Comparison of ENCODE assay signal across 8 mouse cellular contexts in the genomic region with DNA sequence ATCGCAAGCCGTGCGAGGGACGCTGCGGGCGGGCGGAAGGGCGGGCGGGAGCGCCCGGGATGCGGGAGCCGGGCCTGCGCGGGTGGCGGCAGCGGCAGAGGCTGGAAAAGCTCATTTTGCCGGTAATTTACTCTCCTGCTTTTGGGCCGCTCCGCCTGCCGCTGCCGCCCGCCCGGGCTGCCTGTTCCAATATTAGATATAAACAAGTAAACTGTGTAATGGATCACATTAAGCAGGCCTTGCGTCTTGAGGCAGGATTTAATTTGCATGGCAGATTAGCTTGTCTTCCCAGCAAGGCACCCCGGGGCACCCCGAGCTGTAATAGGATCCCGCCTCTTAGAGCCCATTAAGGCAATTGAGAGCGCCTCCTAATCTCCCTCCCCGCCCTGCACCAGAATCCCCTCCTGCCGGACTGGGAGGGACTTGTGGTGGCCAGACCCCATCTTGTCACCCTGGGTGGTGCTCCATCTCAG. TPM values are rescaled to one million over a fixed set of nuclear protein-coding genes. Genes with fewer than 3 reads are reported as not detected.
DNase-seq lines count a peak whose midpoint lies in the region; ATAC-seq lines count a peak whose summit lies in the region.

No protein-coding gene starts in this region.

- peak; percentile 78 for ATAC-seq in forebrain, embryonic 12.5 days (ENCODE audit: low FRiP score)
- no peak for ATAC-seq in limb, embryonic 12.5 days (ENCODE audit: insufficient number of reproducible peaks, insufficient read depth, low FRiP score, low TSS enrichment, low read depth)
- ATAC-seq in neural tube, embryonic 15.5 days (ENCODE audit: low FRiP score), result peak; percentile 73

- H3K27ac ChIP-seq in forebrain, embryonic 12.5 days, result no peak overlapping the region
- 0 out of 2 replicates have a peak overlapping the region, but pooled peaks have one; percentile 47 for H3K27ac ChIP-seq in limb, embryonic 12.5 days
- H3K27ac ChIP-seq in neural tube, embryonic 15.5 days (replicated peaks), result peak overlapping the region; percentile 77

- DNase-seq in urinary bladder, postnatal 4 days (ENCODE audit: low spot score in 2 of 2), result peak; percentile 45 to 57
- no peak for DNase-seq in urinary bladder, postnatal 10 days (ENCODE audit: low spot score)
- DNase-seq in heart, postnatal 4 days, result peak; percentile 76
- DNase-seq in layer of hippocampus, adult 11-12 months (ENCODE audit: low spot score), result no peak
- DNase-seq in natural killer cell, adult 2 months (ENCODE audit: low spot score in 2 of 2), result no peak

- H3K4me2 ChIP-seq in forebrain, embryonic 12.5 days, result peak overlapping the region; percentile 57
- peak overlapping the region; percentile 70 for H3K4me2 ChIP-seq in limb, embryonic 12.5 days
- peak overlapping the region; percentile 61 for H3K4me2 ChIP-seq in neural tube, embryonic 15.5 days

- WGBS in forebrain, embryonic 12.5 days, result under 1% methylated on average over 31 of the region's 31 CpGs
- under 1% methylated on average over 31 of the region's 31 CpGs for WGBS in limb, embryonic 12.5 days
- under 1% methylated on average over 31 of the region's 31 CpGs for WGBS in neural tube, embryonic 15.5 days

- no peaks in the 10 kb centered on the region for H3K36me3 ChIP-seq in forebrain, embryonic 12.5 days (replicated peaks)
- H3K36me3 ChIP-seq in limb, embryonic 12.5 days, result no peaks in the 10 kb centered on the region
- no peaks in the 10 kb centered on the region for H3K36me3 ChIP-seq in neural tube, embryonic 15.5 days

- peak overlapping the region; percentile 41 for H3K9ac ChIP-seq in forebrain, embryonic 12.5 days
- peak overlapping the region; percentile 59 for H3K9ac ChIP-seq in limb, embryonic 12.5 days (replicated peaks)
- H3K9ac ChIP-seq in neural tube, embryonic 15.5 days (replicated peaks), result peak overlapping the region; percentile 45

- peaks cover 11% of the 10 kb centered on the region for H3K4me1 ChIP-seq in forebrain, embryonic 12.5 days
- peaks cover 40% of the 10 kb centered on the region for H3K4me1 ChIP-seq in limb, embryonic 12.5 days (replicated peaks)
- peaks cover 30% of the 10 kb centered on the region for H3K4me1 ChIP-seq in neural tube, embryonic 15.5 days

- no peaks in the 10 kb centered on the region for H3K9me3 ChIP-seq in forebrain, embryonic 12.5 days
- no peaks in the 10 kb centered on the region for H3K9me3 ChIP-seq in limb, embryonic 12.5 days
- no peaks in the 10 kb centered on the region for H3K9me3 ChIP-seq in neural tube, embryonic 15.5 days (replicated peaks)

- H3K4me3 ChIP-seq in forebrain, embryonic 12.5 days (replicated peaks), result peak overlapping the region; percentile 30
- peak overlapping the region; percentile 39 for H3K4me3 ChIP-seq in limb, embryonic 12.5 days (replicated peaks)
- peak overlapping the region; percentile 31 for H3K4me3 ChIP-seq in neural tube, embryonic 15.5 days (replicated peaks)

- H3K27me3 ChIP-seq in forebrain, embryonic 12.5 days, result peaks cover 93% of the 10 kb centered on the region
- peaks cover 76% of the 10 kb centered on the region for H3K27me3 ChIP-seq in limb, embryonic 12.5 days
- peaks cover 28% of the 10 kb centered on the region for H3K27me3 ChIP-seq in neural tube, embryonic 15.5 days (replicated peaks)

RNA-seq across cellular contexts. Expression of gene Slf2, which starts 48.4 kb away (rescaled TPM):
- polyA plus RNA-seq in forebrain, embryonic 12.5 days (2016; fragmentation: Nextera tagmentation; extraction: Ambion mirVana), result 48.7 and 53.3 TPM in 2 replicates
- 10 to 100 TPM; 37.2 to 40.9 TPM for total RNA-seq in heart, postnatal 4 days (2021)
- 49.7 and 53.2 TPM in 2 replicates for polyA plus RNA-seq in limb, embryonic 12.5 days (2016; fragmentation: Nextera tagmentation; extraction: Ambion mirVana)
- polyA plus RNA-seq in neural tube, embryonic 15.5 days (2015; fragmentation: Nextera tagmentation; extraction: Ambion mirVana), result 28.4 and 28.7 TPM in 2 replicates

Comparison
In these comparisons a context has a peak if more than half of its experiments do, and no peak if none do; other contexts are left out.
1. DNase-seq: peak in urinary bladder, postnatal 4 days (2 of 2) and heart, postnatal 4 days (single experiment); none in urinary bladder, postnatal 10 days (single experiment), layer of hippocampus, adult 11-12 months (single experiment) and natural killer cell, adult 2 months (0 of 2).
2. Peak in every context shown above with its lines, with median percentiles within 50 percentile points of each other: H3K4me2 ChIP-seq, H3K4me3 ChIP-seq and H3K9ac ChIP-seq.